Mouse (Mus musculus): ENCODE measurements around the gene Ogt.

DNA sequence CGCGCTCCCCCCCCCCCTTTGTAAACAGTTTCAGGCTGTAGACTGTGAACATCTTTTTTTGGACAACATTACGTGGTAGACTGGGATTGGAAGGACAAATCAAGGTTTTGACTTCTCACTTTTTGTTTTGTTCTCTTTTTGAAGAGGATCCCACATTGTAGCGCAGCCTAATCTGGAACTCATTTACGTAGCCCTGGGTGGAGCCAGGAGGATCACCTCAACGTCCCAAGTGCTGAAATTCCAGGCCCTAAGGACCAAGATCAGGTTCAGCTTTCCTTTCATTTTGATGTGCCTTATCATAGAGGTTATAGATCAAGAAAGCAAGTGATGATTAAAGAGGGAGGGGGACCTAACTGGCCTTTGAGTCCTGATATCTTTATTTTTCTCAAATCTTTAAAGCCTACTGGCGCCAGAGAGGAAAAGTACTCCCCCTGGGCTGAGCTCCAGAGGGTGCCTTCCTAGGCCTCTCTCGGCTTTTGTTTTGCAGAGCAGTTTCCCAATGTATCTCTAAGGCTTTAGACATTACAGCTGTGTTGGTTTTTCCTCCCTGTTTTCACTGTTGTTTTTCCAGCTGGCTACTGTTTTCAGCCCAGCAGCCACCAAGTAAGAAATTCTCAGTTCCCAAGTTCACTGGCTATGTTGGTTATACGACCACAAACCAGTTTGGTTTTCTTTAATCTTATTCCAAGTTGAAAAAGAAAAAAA is 2.9 kb upstream of the Ogt start:
- TF ChIP-seq POLR2A (IDR thresholded peaks at IDR 0.05; ENCODE audit: borderline replicate concordance, control insufficient read depth, low read depth, low read length), result no peak
- no peak for TF ChIP-seq CTCF (IDR thresholded peaks at IDR 0.05; ENCODE audit: control insufficient read depth, insufficient read depth, low read length)
